Comparison of ENCODE assay signal across 24 mouse cellular contexts in the genomic region with DNA sequence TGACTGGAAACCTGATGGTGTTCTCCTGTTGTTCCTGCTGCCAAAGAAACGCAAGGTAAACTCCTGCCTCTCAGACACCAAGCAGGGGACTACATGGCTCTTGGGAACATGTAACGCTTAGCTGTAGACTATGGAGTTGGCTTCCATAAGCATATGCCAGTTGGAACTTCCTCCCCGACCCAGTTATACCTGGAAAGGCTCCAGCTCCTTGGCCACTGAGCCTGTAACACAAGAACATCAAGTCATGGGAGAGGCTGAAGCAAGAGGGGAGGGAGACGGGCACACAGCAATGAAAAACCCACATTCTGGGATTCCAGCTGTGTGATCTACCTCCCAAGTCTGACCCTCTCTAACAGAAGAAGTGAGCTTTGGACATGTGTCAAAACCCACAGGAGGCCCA. TPM values are rescaled to one million over a fixed set of nuclear protein-coding genes. Genes with fewer than 3 reads are reported as not detected.
DNase-seq lines count a peak whose midpoint lies in the region; ATAC-seq lines count a peak whose summit lies in the region.
"Had no signal": no experiment of that assay in that cellular context is flagged by ENCODE, and none has a peak within 500 bp of the region (broad histone marks: within the 10 kb centered on the region; RNA-seq: fewer than 3 reads in every experiment).

No protein-coding gene starts in this region.

- H3K36me3 ChIP-seq in erythroblast, embryonic 14.5 days (ENCODE audit: control insufficient read depth): peaks cover 98% of the 10 kb centered on the region
- peaks cover 99% of the 10 kb centered on the region for H3K36me3 ChIP-seq in liver, embryonic 12.5 days
- no peaks in the 10 kb centered on the region for H3K36me3 ChIP-seq in forebrain, embryonic 10.5 days (replicated peaks)
- H3K36me3 ChIP-seq: heart, embryonic 13.5 days; kidney, embryonic 15.5 days; midbrain, embryonic 13.5 days; neural tube, embryonic 13.5 days had no signal

- peak overlapping the region; percentile 98 for H3K27ac ChIP-seq in liver, embryonic 12.5 days
- no peak overlapping the region for H3K27ac ChIP-seq in forebrain, embryonic 10.5 days
- H3K27ac ChIP-seq: heart, embryonic 13.5 days; kidney, embryonic 15.5 days; left cerebral cortex, adult 2 months; midbrain, embryonic 13.5 days; neural tube, embryonic 13.5 days had no signal

- peaks cover 78% of the 10 kb centered on the region for H3K4me1 ChIP-seq in erythroblast, embryonic 14.5 days (ENCODE audit: control insufficient read depth)
- H3K4me1 ChIP-seq in liver, embryonic 12.5 days: peaks cover 83% of the 10 kb centered on the region
- peaks cover 8% of the 10 kb centered on the region for H3K4me1 ChIP-seq in forebrain, embryonic 10.5 days
- H3K4me1 ChIP-seq: midbrain, embryonic 13.5 days; neural tube, embryonic 13.5 days had no signal

- DNase-seq in liver: no peak
- peak; percentile 41 to 52 for DNase-seq in cerebellum, postnatal 36 days
- no peak for DNase-seq in forebrain, embryonic 10.5 days (ENCODE audit: extremely low spot score, low spot score)
- DNase-seq in lung, postnatal 4 days: no peak
- DNase-seq: B cell, adult 2 months; embryo, embryonic 11 days; heart, postnatal 36 days; kidney, postnatal 4 days; layer of hippocampus, adult 9-11 months; left cerebral cortex, postnatal 4 days; lung, postnatal 10 days; thymus, adult 2 months had no signal

- H3K4me2 ChIP-seq in liver, embryonic 12.5 days: peak overlapping the region; percentile 83
- H3K4me2 ChIP-seq: heart, embryonic 13.5 days; kidney, embryonic 15.5 days; midbrain, embryonic 13.5 days; neural tube, embryonic 13.5 days had no signal

- peak overlapping the region; percentile 82 for H3K4me3 ChIP-seq in erythroblast, embryonic 14.5 days (replicated peaks)
- peak overlapping the region; percentile 72 for H3K4me3 ChIP-seq in liver, embryonic 12.5 days
- no peak overlapping the region for H3K4me3 ChIP-seq in forebrain, embryonic 10.5 days
- H3K4me3 ChIP-seq: heart, embryonic 13.5 days; kidney, embryonic 15.5 days; left cerebral cortex, adult 2 months; midbrain, embryonic 13.5 days; neural tube, embryonic 13.5 days had no signal

- WGBS in liver, embryonic 12.5 days (ENCODE audit: insufficient replicate concordance): 84% methylated on average over 4 of the region's 4 CpGs
- 86% methylated on average over 4 of the region's 4 CpGs for WGBS in forebrain, embryonic 10.5 days

- no peak for ATAC-seq in erythroblast, adult 5-6 weeks (replicated peaks; ENCODE audit: low FRiP score, poor library complexity, severe bottlenecking)
- no peak for ATAC-seq in liver, embryonic 12.5 days
- ATAC-seq: hindbrain, embryonic 16.5 days; intestine, postnatal 0 days; midbrain, embryonic 13.5 days had no signal

- H3K27me3 ChIP-seq in erythroblast, embryonic 14.5 days (ENCODE audit: control insufficient read depth): no peaks in the 10 kb centered on the region; the same call in 1 of the 2 replicates
- no peaks in the 10 kb centered on the region for H3K27me3 ChIP-seq in liver, embryonic 12.5 days (replicated peaks)
- no peaks in the 10 kb centered on the region for H3K27me3 ChIP-seq in forebrain, embryonic 10.5 days (ENCODE audit: poor library complexity, severe bottlenecking)
- H3K27me3 ChIP-seq: heart, embryonic 13.5 days; kidney, embryonic 15.5 days; midbrain, embryonic 13.5 days; neural tube, embryonic 13.5 days had no signal

- peaks cover 29% of the 10 kb centered on the region for H3K9me3 ChIP-seq in erythroblast, embryonic 14.5 days (ENCODE audit: control insufficient read depth, low read length)
- H3K9me3 ChIP-seq in liver, embryonic 12.5 days (replicated peaks): 0 out of 2 replicates have a peak, but pooled peaks cover 4% of the 10 kb centered on the region
- 0 out of 2 replicates have a peak, but pooled peaks cover 3% of the 10 kb centered on the region for H3K9me3 ChIP-seq in forebrain, embryonic 10.5 days
- H3K9me3 ChIP-seq: heart, embryonic 13.5 days; kidney, embryonic 15.5 days; midbrain, embryonic 13.5 days; neural tube, embryonic 13.5 days had no signal

- peak overlapping the region; percentile 24; the same call in 1 of the 2 replicates for H3K9ac ChIP-seq in liver, embryonic 12.5 days
- H3K9ac ChIP-seq: heart, embryonic 13.5 days; kidney, embryonic 15.5 days; midbrain, embryonic 13.5 days; neural tube, embryonic 13.5 days had no signal

RNA-seq across cellular contexts. Expression of gene Tnfrsf14, which starts 6.1 kb away (rescaled TPM):
- 12.5 and 19.4 TPM in 2 replicates for polyA plus RNA-seq in erythroblast, embryonic 14.5 days (2012)
- 634 and 677 TPM in 2 replicates for total RNA-seq in erythroblast, adult 5-6 weeks (2015; ENCODE audit: low replicate concordance)
- 775 and 846 TPM in 2 replicates for total RNA-seq in erythroblast, adult 5-6 weeks (2017; ENCODE audit: low replicate concordance)
- polyA plus RNA-seq in liver, embryonic 12.5 days (2016; fragmentation: Nextera tagmentation; extraction: Ambion mirVana): 62.9 and 65.0 TPM in 2 replicates
- polyA plus RNA-seq in forebrain, embryonic 10.5 days (2016; fragmentation: Nextera tagmentation; extraction: Ambion mirVana): 0.68 and 0.93 TPM in 2 replicates

RNA-seq across cellular contexts. Expression of gene Fam213b, which starts 23.4 kb away (rescaled TPM):
- 0.21 and 0.47 TPM in 2 replicates for polyA plus RNA-seq in erythroblast, embryonic 14.5 days (2012)
- 3.6 and 8.8 TPM in 2 replicates for total RNA-seq in erythroblast, adult 5-6 weeks (2015; ENCODE audit: low replicate concordance)
- 2.3 and 2.5 TPM in 2 replicates for total RNA-seq in erythroblast, adult 5-6 weeks (2017; ENCODE audit: low replicate concordance)
- polyA plus RNA-seq in liver, embryonic 12.5 days (2016; fragmentation: Nextera tagmentation; extraction: Ambion mirVana): 10.2 and 11.3 TPM in 2 replicates
- 36.1 and 36.3 TPM in 2 replicates for polyA plus RNA-seq in forebrain, embryonic 10.5 days (2016; fragmentation: Nextera tagmentation; extraction: Ambion mirVana)

RNA-seq across cellular contexts. Expression of gene Hes5, which starts 38.4 kb away (rescaled TPM):
- polyA plus RNA-seq in erythroblast, embryonic 14.5 days (2012): not detected in 2 replicates
- total RNA-seq in erythroblast, adult 5-6 weeks (2015; ENCODE audit: low replicate concordance): not detected in 2 replicates
- not detected in 2 replicates for total RNA-seq in erythroblast, adult 5-6 weeks (2017; ENCODE audit: low replicate concordance)
- polyA plus RNA-seq in liver, embryonic 12.5 days (2016; fragmentation: Nextera tagmentation; extraction: Ambion mirVana): 0.12 TPM in 1 of 2 replicates, not detected in the other
- polyA plus RNA-seq in forebrain, embryonic 10.5 days (2016; fragmentation: Nextera tagmentation; extraction: Ambion mirVana): 272 and 295 TPM in 2 replicates
- total RNA-seq: granulocyte monocyte progenitor cell, adult 5-6 weeks; heart, postnatal 36 days; liver, adult 2 months had no signal
- polyA plus RNA-seq: liver, adult 2 months had no signal

RNA-seq across cellular contexts. Expression of gene Pank4, which starts 41.6 kb away (rescaled TPM):
- 4.1 and 5.6 TPM in 2 replicates for polyA plus RNA-seq in erythroblast, embryonic 14.5 days (2012)
- 11.7 and 19.6 TPM in 2 replicates for total RNA-seq in erythroblast, adult 5-6 weeks (2015; ENCODE audit: low replicate concordance)
- total RNA-seq in erythroblast, adult 5-6 weeks (2017; ENCODE audit: low replicate concordance): 11.1 and 11.2 TPM in 2 replicates
- polyA plus RNA-seq in liver, embryonic 12.5 days (2016; fragmentation: Nextera tagmentation; extraction: Ambion mirVana): 33.4 and 34.0 TPM in 2 replicates
- polyA plus RNA-seq in forebrain, embryonic 10.5 days (2016; fragmentation: Nextera tagmentation; extraction: Ambion mirVana): 46.8 and 51.8 TPM in 2 replicates

RNA-seq across cellular contexts. Expression of gene Mmel1, which starts 52.9 kb away (rescaled TPM):
- 0.17 and 0.27 TPM in 2 replicates for polyA plus RNA-seq in erythroblast, embryonic 14.5 days (2012)
- 1.0 and 4.0 TPM in 2 replicates for total RNA-seq in erythroblast, adult 5-6 weeks (2015; ENCODE audit: low replicate concordance)
- 7.1 and 9.9 TPM in 2 replicates for total RNA-seq in erythroblast, adult 5-6 weeks (2017; ENCODE audit: low replicate concordance)
- polyA plus RNA-seq in liver, embryonic 12.5 days (2016; fragmentation: Nextera tagmentation; extraction: Ambion mirVana): 1.7 and 2.5 TPM in 2 replicates
- 0.09 and 0.14 TPM in 2 replicates for polyA plus RNA-seq in forebrain, embryonic 10.5 days (2016; fragmentation: Nextera tagmentation; extraction: Ambion mirVana)
- total RNA-seq: granulocyte monocyte progenitor cell, adult 5-6 weeks; liver, adult 2 months had no signal

Comparison
In these comparisons a context has a peak if more than half of its experiments do, and no peak if none do; other contexts are left out.
1. DNase-seq: peak in cerebellum, postnatal 36 days (2 of 2); none in liver (single experiment), forebrain, embryonic 10.5 days (single experiment) and lung, postnatal 4 days (0 of 2).
2. RNA of gene Hes5, which starts 38.4 kb away (polyA plus RNA-seq): 272 to 295 TPM in forebrain, embryonic 10.5 days; 0.12 TPM in liver, embryonic 12.5 days and not detected in erythroblast, embryonic 14.5 days; every median in the first group is over 100 times any median in the second.